Mouse (Mus musculus): ENCODE measurements around the gene Stoml3.

Stoml3 gene

DNA sequence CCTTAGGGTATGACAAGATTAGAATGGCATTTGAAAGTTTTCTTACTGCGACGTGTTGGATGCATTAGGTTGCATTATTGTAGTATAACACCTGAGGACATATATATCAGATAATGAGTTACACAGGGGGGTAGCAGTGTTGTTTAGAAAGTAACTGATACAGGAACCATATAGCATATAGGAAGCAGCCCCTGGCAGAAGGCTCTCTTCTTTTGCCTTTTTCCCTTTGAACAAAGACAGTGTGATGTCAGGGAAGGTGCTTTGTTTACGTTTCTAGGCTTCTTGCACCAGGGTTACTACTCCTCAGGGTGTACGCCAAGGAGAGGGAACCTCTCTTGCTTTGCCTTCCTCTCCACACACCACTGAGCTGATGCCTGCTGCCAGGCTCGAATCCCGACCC lies at the start of gene Stoml3:
TSS of gene Stoml3 (plus strand) at position 301 of the 400 bp plus-strand sequence.
- DNase-seq = no peak

DNA sequence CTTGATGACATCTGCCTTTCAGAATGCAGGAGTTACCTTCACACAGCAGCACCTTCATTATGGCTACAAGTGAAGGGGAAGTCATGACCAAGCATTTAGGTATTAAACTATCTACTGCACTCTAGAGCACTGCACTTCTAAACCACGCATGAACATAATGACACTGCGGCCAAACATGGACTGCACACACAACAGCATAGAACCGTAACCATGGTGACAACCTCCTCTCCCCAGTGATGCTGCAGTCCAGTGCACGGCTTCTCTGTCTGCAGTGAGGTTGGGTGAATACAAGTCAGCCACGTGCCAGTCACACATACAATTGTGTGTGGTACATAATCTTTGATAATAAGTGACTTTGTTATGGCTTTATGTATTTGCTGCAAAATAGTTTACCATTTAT lies 42.9 kb upstream of the Stoml3 start:
- DNase-seq = no peak

GRCm38 (mm10) chr3:53446801-53447200 lies 41.7 kb upstream of the Stoml3 start:
- DNase-seq = no peak

- DNase-seq = no peak
Measured at GRCm38 (mm10) chr3:53448208-53448607, 40.2 kb upstream of the Stoml3 start.

DNA sequence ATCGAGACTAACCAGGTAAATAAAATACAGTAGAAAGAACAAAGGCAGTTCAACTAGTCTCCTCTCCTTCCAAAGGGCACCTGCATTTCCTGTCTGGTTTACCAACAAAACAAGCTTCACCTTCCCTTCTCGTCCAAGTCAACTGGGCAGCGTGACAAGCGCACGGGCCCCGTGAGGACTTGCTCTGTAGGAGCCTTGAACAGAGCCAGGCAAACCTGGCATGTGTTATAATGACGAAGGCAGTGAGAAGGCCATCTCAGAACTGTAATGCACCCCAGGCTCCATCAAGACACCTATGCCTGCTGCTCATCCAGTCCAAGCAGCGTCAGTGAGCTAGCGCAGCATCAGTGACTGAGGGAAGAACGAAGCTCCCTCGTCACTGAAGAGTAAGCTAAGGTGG lies 37.8 kb upstream of the Stoml3 start:
- no peak for DNase-seq

- no peak for DNase-seq
Measured at GRCm38 (mm10) chr3:53452351-53452750, 36.1 kb upstream of the Stoml3 start.

GRCm38 (mm10) chr3:53453346-53453745 lies 35.1 kb upstream of the Stoml3 start:
- DNase-seq = no peak

GRCm38 (mm10) chr3:53454005-53454404 lies 34.4 kb upstream of the Stoml3 start:
- no peak for DNase-seq

DNA sequence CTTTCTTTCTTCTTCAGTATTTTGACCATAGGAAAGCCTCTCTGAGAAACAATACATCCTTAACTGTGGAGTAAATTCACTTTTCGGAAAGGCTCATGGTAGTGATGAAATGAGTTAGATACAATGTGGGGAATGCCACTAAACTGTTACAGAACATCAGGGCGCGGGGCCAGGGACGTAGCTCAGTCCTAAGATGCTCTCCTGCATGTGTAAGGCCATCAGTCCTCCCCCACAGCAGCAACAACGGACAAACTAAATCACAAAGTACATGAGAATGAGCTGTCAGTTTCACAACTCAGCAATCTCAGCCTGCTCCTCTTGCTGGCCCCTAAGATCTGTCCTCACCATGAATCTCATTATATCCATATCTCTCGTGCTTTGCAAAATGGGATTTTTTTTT lies 33.9 kb upstream of the Stoml3 start:
- no peak for DNase-seq

GRCm38 (mm10) chr3:53454984-53455383 lies 33.5 kb upstream of the Stoml3 start:
- DNase-seq = no peak

DNA sequence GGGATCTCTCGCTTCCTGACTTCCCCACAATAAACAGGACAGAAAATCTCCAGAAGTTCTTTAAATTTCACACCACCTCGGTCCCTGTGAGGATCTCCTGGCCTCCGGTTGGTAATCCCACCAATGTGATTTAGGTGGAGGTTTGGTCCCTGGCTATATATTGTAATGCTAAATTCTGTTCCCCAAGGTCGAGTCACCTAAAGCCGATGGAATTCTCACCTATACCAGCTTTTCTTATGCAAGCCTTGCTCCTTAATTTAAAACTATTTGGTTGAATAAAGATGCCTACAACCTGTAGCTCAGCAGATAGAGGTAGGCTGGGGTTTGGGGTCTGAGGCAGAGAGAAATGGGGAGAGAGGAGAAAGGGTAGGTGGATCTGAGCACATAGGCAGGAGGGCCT lies 30.7 kb upstream of the Stoml3 start:
- no peak for DNase-seq

GRCm38 (mm10) chr3:53460106-53460505 lies 28.3 kb upstream of the Stoml3 start:
- DNase-seq = no peak

GRCm38 (mm10) chr3:53462701-53463045 lies 25.8 kb upstream of the Stoml3 start:
- DNase-seq = no peak

- peak; percentile 91 for DNase-seq
Measured at GRCm38 (mm10) chr3:53463046-53463764, 25.2 kb upstream of the Stoml3 start, which contains the start of the genes Nhlrc3 and Proser1. Nhlrc3 (minus strand) TSS chr3:53463332. Proser1 (plus strand) TSS chr3:53463666.

DNA sequence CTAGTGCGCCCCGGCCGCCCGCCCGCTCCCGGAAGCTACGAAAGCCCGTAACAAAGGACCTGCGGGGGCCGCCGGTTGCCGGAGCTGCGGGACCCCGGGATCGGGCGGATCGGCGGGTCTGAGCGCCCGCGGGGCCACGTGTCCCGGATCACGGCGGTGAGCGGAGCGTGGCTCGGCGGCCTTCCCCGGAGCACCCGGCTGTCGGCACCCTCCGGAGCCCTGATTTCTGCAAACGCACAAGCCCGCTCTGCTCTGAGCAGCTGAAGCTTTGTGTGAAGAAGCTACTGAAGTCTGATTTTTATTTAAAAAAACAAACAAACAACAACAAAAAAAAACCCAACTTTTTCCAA lies 24.7 kb upstream of the Stoml3 start:
- no peak for DNase-seq

- no peak for DNase-seq
Measured at GRCm38 (mm10) chr3:53464146-53464698, 24.2 kb upstream of the Stoml3 start.

DNA sequence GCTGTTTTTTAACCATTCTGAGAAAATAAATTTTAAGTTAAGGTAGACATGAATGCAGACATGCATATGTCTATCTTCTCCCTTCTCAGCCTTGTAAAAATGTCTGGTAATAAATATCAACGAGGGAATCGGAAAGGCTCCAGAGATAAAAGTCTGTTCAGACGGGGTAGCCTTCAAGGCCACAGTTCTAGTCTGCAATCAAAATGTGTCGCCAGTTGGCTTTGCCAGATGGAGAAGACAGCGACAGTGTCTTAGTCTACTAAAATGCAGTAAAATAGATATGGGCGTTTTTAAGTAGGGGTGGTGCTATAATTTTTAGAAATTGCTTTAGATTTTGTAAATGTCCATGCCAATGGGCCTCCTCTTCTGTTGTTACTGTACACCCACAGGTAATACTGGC lies 23.1 kb upstream of the Stoml3 start:
- no peak for DNase-seq

GRCm38 (mm10) chr3:53466481-53466880 lies 22.0 kb upstream of the Stoml3 start:
- no peak for DNase-seq

GRCm38 (mm10) chr3:53467356-53467755 lies 21.1 kb upstream of the Stoml3 start:
- no peak for DNase-seq

DNA sequence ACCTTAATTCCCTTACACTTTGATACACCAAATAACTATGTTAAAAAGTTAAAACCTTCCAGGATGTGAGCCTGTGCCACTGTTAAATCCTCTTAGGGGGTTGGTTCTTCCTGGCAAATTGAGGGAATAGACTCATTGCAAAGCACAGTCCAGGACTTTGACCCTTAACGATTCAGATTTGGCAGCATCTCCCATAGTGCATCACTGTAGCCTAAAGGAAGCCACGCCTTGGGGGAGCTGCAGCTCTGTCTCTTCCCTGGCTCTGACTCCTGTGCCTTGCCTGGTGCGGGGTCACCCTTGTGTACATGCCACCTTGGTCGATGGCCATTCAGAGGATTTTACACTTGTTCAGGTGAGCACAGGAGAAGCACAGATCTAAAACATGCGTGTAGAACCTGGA lies 18.8 kb upstream of the Stoml3 start:
- no peak for DNase-seq

- DNase-seq = no peak
Measured at GRCm38 (mm10) chr3:53472061-53472460, 16.4 kb upstream of the Stoml3 start.

DNA sequence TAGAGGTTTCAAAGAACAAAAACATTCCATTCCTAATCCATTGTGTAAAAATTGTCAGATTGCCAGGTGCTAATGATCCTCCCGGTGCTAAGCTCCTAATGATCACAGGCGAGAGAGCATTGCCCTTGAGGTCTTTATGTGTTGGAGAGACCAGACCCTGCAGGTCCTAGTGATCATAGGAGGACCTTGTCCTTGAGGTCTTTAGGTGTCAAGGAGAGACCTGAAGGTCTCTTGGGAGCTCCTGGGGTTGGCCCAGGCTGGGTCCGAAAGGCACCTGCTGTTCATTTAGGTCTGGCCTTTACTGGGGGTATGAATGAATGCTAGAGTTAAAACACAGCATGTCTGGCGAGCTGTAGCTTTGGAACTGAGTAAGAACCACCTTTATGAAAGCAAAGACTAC lies 14.3 kb upstream of the Stoml3 start:
- DNase-seq = no peak

DNA sequence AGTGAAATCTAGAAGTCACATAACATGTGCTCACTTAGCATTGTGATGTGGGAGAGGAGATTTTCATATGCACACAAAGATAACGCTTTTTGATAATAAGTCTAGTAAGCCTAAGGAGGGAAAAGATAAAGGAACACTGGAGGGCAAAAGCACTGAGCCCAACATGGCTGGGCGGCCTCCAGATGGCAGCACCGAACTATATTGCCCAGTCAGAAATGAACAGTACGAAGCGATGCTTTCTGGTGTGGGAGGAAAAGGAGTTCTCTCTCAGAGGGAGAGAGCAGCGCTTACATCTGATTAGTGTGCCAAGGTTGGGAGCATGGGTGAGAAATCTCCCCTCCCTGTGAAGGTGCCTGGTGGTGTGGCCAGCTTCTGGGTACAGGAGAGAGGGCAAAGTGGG lies 12.6 kb upstream of the Stoml3 start:
- DNase-seq = peak; percentile 52

- no peak for DNase-seq
Measured at GRCm38 (mm10) chr3:53477468-53477867, 11.0 kb upstream of the Stoml3 start.

GRCm38 (mm10) chr3:53478419-53479046 lies 9.9 kb upstream of the Stoml3 start:
- no peak for DNase-seq
